Comparison of ENCODE assay signal across 8 mouse cellular contexts in genomic region chr9:108201160-108201559, GRCm38 (mm10). TPM values are rescaled to one million over a fixed set of nuclear protein-coding genes. Genes with fewer than 3 reads are reported as not detected.
DNase-seq lines count a peak whose midpoint lies in the region; ATAC-seq and TF ChIP-seq lines count a peak whose summit lies in the region.

No protein-coding gene starts in this region.

- no peaks in the 10 kb centered on the region for H3K9me3 ChIP-seq in embryonic facial prominence, embryonic 14.5 days (ENCODE audit: control insufficient read depth, low read length)
- H3K9me3 ChIP-seq in limb, embryonic 13.5 days, result no peaks in the 10 kb centered on the region
- H3K9me3 ChIP-seq in midbrain, postnatal 0 days (ENCODE audit: low read length), result no peaks in the 10 kb centered on the region

- peak; percentile 58; the same call in 1 of the 2 replicates for TF ChIP-seq EP300 in heart, adult 2 months (IDR thresholded peaks at IDR 0.05; ENCODE audit: insufficient read depth, low read depth, low read length)

- H3K36me3 ChIP-seq in embryonic facial prominence, embryonic 14.5 days (ENCODE audit: control insufficient read depth, insufficient read depth, low read length), result no peaks in the 10 kb centered on the region
- H3K36me3 ChIP-seq in heart, adult 2 months (ENCODE audit: control insufficient read depth, insufficient read depth, low read length), result no peaks in the 10 kb centered on the region
- peaks cover 1% of the 10 kb centered on the region; the same call in 1 of the 2 replicates for H3K36me3 ChIP-seq in limb, embryonic 13.5 days
- H3K36me3 ChIP-seq in midbrain, postnatal 0 days (ENCODE audit: insufficient read depth, low read length), result 0 out of 2 replicates have a peak, but pooled peaks cover 1% of the 10 kb centered on the region

- H3K27me3 ChIP-seq in embryonic facial prominence, embryonic 14.5 days (replicated peaks; ENCODE audit: control insufficient read depth, insufficient read depth, low read length), result no peaks in the 10 kb centered on the region
- H3K27me3 ChIP-seq in heart, adult 2 months (ENCODE audit: control insufficient read depth, insufficient read depth, low read length), result no peaks in the 10 kb centered on the region
- no peaks in the 10 kb centered on the region for H3K27me3 ChIP-seq in limb, embryonic 13.5 days
- H3K27me3 ChIP-seq in midbrain, postnatal 0 days (ENCODE audit: insufficient read depth, low read length), result no peaks in the 10 kb centered on the region

- no peak overlapping the region for H3K27ac ChIP-seq in embryonic facial prominence, embryonic 14.5 days (replicated peaks; ENCODE audit: low read depth, low read length)
- peak overlapping the region; percentile 45; the same call in 1 of the 2 replicates for H3K27ac ChIP-seq in heart, adult 2 months
- no peak overlapping the region for H3K27ac ChIP-seq in limb, embryonic 13.5 days
- peak overlapping the region; percentile 38; the same call in 1 of the 2 replicates for H3K27ac ChIP-seq in midbrain, postnatal 0 days (ENCODE audit: low read depth, low read length)

- peak; percentile 83 for TF ChIP-seq CTCF in heart, adult 2 months (IDR thresholded peaks at IDR 0.05)
- TF ChIP-seq CTCF in midbrain, postnatal 0 days (IDR thresholded peaks at IDR 0.05), result peak; percentile 82

- no peaks in the 10 kb centered on the region for H3K79me2 ChIP-seq in heart, adult 2 months (replicated peaks; ENCODE audit: control insufficient read depth, insufficient read depth, low read length)

- H3K4me2 ChIP-seq in embryonic facial prominence, embryonic 14.5 days (ENCODE audit: low read depth, low read length), result peak overlapping the region; percentile 51
- H3K4me2 ChIP-seq in limb, embryonic 13.5 days (replicated peaks), result peak overlapping the region; percentile 56
- peak overlapping the region; percentile 48 for H3K4me2 ChIP-seq in midbrain, postnatal 0 days (ENCODE audit: low read depth, low read length, poor library complexity, severe bottlenecking)

- peak overlapping the region; percentile 17; the same call in 1 of the 2 replicates for H3K9ac ChIP-seq in embryonic facial prominence, embryonic 14.5 days (ENCODE audit: low read depth, low read length)
- 0 out of 2 replicates have a peak overlapping the region, but pooled peaks have one; percentile 34 for H3K9ac ChIP-seq in heart, adult 2 months (ENCODE audit: low read depth, low read length)
- H3K9ac ChIP-seq in limb, embryonic 13.5 days, result no peak overlapping the region
- H3K9ac ChIP-seq in midbrain, postnatal 0 days (replicated peaks; ENCODE audit: low read length, poor library complexity, severe bottlenecking), result 0 out of 2 replicates have a peak overlapping the region, but pooled peaks have one; percentile 29

- peak; percentile 95 for ATAC-seq in embryonic facial prominence, embryonic 14.5 days (ENCODE audit: low read depth)
- peak; percentile 92 for ATAC-seq in limb, embryonic 13.5 days (ENCODE audit: low FRiP score, low read depth)
- ATAC-seq in midbrain, postnatal 0 days (ENCODE audit: low FRiP score), result peak; percentile 92

- peaks cover 19% of the 10 kb centered on the region for H3K4me1 ChIP-seq in embryonic facial prominence, embryonic 14.5 days (ENCODE audit: control insufficient read depth, insufficient read depth, low read length)
- H3K4me1 ChIP-seq in heart, adult 2 months (ENCODE audit: control insufficient read depth, insufficient read depth, low read length), result peaks cover 6% of the 10 kb centered on the region
- H3K4me1 ChIP-seq in limb, embryonic 13.5 days, result peaks cover 25% of the 10 kb centered on the region
- H3K4me1 ChIP-seq in midbrain, postnatal 0 days (ENCODE audit: insufficient read depth, low read length), result 0 out of 2 replicates have a peak, but pooled peaks cover 7% of the 10 kb centered on the region

- no peak for TF ChIP-seq POLR2A in heart, adult 2 months (IDR thresholded peaks at IDR 0.05; ENCODE audit: insufficient read depth, low read depth, low read length)

- DNase-seq in 3T3-L1 (ENCODE audit: low read depth, low spot score), result peak; percentile 99
- peak; percentile 69 to 82 for DNase-seq in adrenal gland, postnatal 4 days (ENCODE audit: low spot score in 2 of 2)
- DNase-seq in embryonic facial prominence, embryonic 14.5 days (ENCODE audit: low spot score), result peak; percentile 98
- peak; percentile 90 to 94 for DNase-seq in heart, adult 2 months
- DNase-seq in kidney, adult 8-10 months, result peak; percentile 96 to 97
- DNase-seq in midbrain, postnatal 0 days (ENCODE audit: low spot score), result peak; percentile 98
- peak; percentile 77 to 81 for DNase-seq in spleen, postnatal 14 days (ENCODE audit: low spot score in 2 of 2)

- H3K4me3 ChIP-seq in embryonic facial prominence, embryonic 14.5 days (ENCODE audit: low read depth, low read length), result peak overlapping the region; percentile 21
- peak overlapping the region; percentile 35; the same call in 1 of the 2 replicates for H3K4me3 ChIP-seq in heart, adult 2 months
- peak overlapping the region; percentile 20 for H3K4me3 ChIP-seq in limb, embryonic 13.5 days
- peak overlapping the region; percentile 22; the same call in 1 of the 2 replicates for H3K4me3 ChIP-seq in midbrain, postnatal 0 days (ENCODE audit: low read depth, low read length)

- intact Hi-C loops in heart, adult 2 months (cut with DNase I), result loop anchor here (1.0 to 5.0 kb wide), 4 partner anchors 61 to 106 kb away; partner anchors contain the start of gene Dag1

- WGBS in embryonic facial prominence, embryonic 14.5 days, result 2% methylated on average over 12 of the region's 13 CpGs
- WGBS in heart, adult 2 months, result under 1% methylated on average over 13 of the region's 13 CpGs
- WGBS in limb, embryonic 13.5 days, result 0% methylated on average over 13 of the region's 13 CpGs
- WGBS in midbrain, postnatal 0 days, result under 1% methylated on average over 13 of the region's 13 CpGs

RNA-seq across cellular contexts. Expression of gene Bsn, which starts 11.0 kb away (rescaled TPM):
- 1 to 10 TPM; 3.9 to 4.4 TPM for total RNA-seq in adrenal gland, postnatal 4 days (2021)
- 1.1 TPM in 2 replicates for polyA plus RNA-seq in embryonic facial prominence, embryonic 14.5 days (2014; fragmentation: Nextera tagmentation; extraction: Ambion mirVana)
- total RNA-seq in heart, adult 2 months (2021), result under 1 TPM; 0.03 to 0.05 TPM
- 0.06 and 0.10 TPM in 2 replicates for polyA plus RNA-seq in heart, adult 2 months (2012; rRNA removed)
- polyA plus RNA-seq in limb, embryonic 13.5 days (2015; fragmentation: Nextera tagmentation; extraction: Ambion mirVana), result 0.88 and 0.89 TPM in 2 replicates
- 59.4 and 60.6 TPM in 2 replicates for total RNA-seq in midbrain, postnatal 0 days (2014; rRNA removed)
- polyA plus RNA-seq in midbrain, postnatal 0 days (2015; fragmentation: Nextera tagmentation; extraction: Ambion mirVana), result 6.1 and 7.7 TPM in 2 replicates

Comparison
In these comparisons a context has a peak if more than half of its experiments do, and no peak if none do; other contexts are left out.
1. H3K27ac ChIP-seq: peak in heart, adult 2 months (single experiment) and midbrain, postnatal 0 days (single experiment); none in embryonic facial prominence, embryonic 14.5 days (single experiment) and limb, embryonic 13.5 days (single experiment).
2. Peak in every context shown above with its lines, with median percentiles within 50 percentile points of each other: DNase-seq, ATAC-seq, H3K4me2 ChIP-seq and H3K4me3 ChIP-seq.